Mouse (Mus musculus): ENCODE data around the gene Dlg2.

Dlg2 gene

GRCm38 (mm10) chr7:92210701-92211100, 1734.2 kb downstream of the Dlg2 start:
- DNase-seq, result no peak

GRCm38 (mm10) chr7:92213751-92214150, 1737.3 kb downstream of the Dlg2 start:
- DNase-seq, result no peak

- DNase-seq, result no peak
These were observed 1741.7 kb downstream of the Dlg2 start for GRCm38 (mm10) chr7:92218171-92218570.

GRCm38 (mm10) chr7:92220619-92221018, 1744.1 kb downstream of the Dlg2 start:
- no peak for DNase-seq

GRCm38 (mm10) chr7:92234476-92235202, 1758.2 kb downstream of the Dlg2 start:
- DNase-seq, result no peak

- no peak for DNase-seq
These were observed 1759.1 kb downstream of the Dlg2 start for GRCm38 (mm10) chr7:92235541-92236031.

- no peak for DNase-seq
These were observed 1764.4 kb downstream of the Dlg2 start for GRCm38 (mm10) chr7:92240908-92241307.

- no peak for DNase-seq
These were observed 1771.1 kb downstream of the Dlg2 start for GRCm38 (mm10) chr7:92247594-92247993.

- DNase-seq, result no peak
These were observed 1772.1 kb downstream of the Dlg2 start for GRCm38 (mm10) chr7:92248619-92249018.

- DNase-seq, result no peak
These were observed 1781.7 kb downstream of the Dlg2 start for GRCm38 (mm10) chr7:92258148-92258547.

GRCm38 (mm10) chr7:92258701-92259100, 1782.2 kb downstream of the Dlg2 start:
- DNase-seq, result no peak

- DNase-seq, result no peak
These were observed 1787.9 kb downstream of the Dlg2 start for GRCm38 (mm10) chr7:92264325-92264724.

- no peak for DNase-seq
These were observed 1788.5 kb downstream of the Dlg2 start for GRCm38 (mm10) chr7:92264964-92265363.

GRCm38 (mm10) chr7:92275353-92275752, 1798.9 kb downstream of the Dlg2 start:
- DNase-seq, result no peak

- DNase-seq, result no peak
These were observed 1801.2 kb downstream of the Dlg2 start for GRCm38 (mm10) chr7:92277629-92278028.

- no peak for DNase-seq
These were observed 1804.5 kb downstream of the Dlg2 start for GRCm38 (mm10) chr7:92280925-92281324.

GRCm38 (mm10) chr7:92287058-92287457, 1810.6 kb downstream of the Dlg2 start:
- DNase-seq, result no peak

GRCm38 (mm10) chr7:92288814-92289213, 1812.3 kb downstream of the Dlg2 start:
- no peak for DNase-seq

GRCm38 (mm10) chr7:92292918-92293518, 1816.5 kb downstream of the Dlg2 start:
- no peak for DNase-seq

- DNase-seq, result no peak
These were observed 1824.6 kb downstream of the Dlg2 start for GRCm38 (mm10) chr7:92301046-92301445.

GRCm38 (mm10) chr7:92307634-92308033, 1831.2 kb downstream of the Dlg2 start:
- DNase-seq, result no peak

GRCm38 (mm10) chr7:92308168-92308567, 1831.7 kb downstream of the Dlg2 start:
- no peak for DNase-seq

GRCm38 (mm10) chr7:92316389-92316788, 1839.9 kb downstream of the Dlg2 start:
- no peak for DNase-seq

GRCm38 (mm10) chr7:92319469-92319868, 1843.0 kb downstream of the Dlg2 start:
- DNase-seq, result no peak
